Mouse (Mus musculus): ENCODE measurements at regions not wholly inside any gene's neighbourhood (a gene's known extent, or its start where the extent isn't known, plus 50 kb on each side); places are given as distances from the start of the nearest gene placed in this dataset.

- Histone ChIP-seq H3K27ac (ENCODE audit: low read depth) (no peak overlapping the region), H3K36me3 (replicated peaks; ENCODE audit: control insufficient read depth, insufficient read depth, low read length) (no peaks in the 10 kb centered on the region), H3K9me3 (replicated peaks; ENCODE audit: control insufficient read depth, low read length) (no peaks in the 10 kb centered on the region), H3K9ac (replicated peaks; ENCODE audit: low read depth, low read length) (no peak overlapping the region), H3K4me2 (ENCODE audit: low read depth, low read length) (no peak overlapping the region), H3K4me3 (ENCODE audit: low read depth, low read length) (no peak overlapping the region), H3K4me1 (ENCODE audit: control insufficient read depth, insufficient read depth) (no peaks in the 10 kb centered on the region), H3K27me3 (ENCODE audit: control insufficient read depth, insufficient read depth, low read length) (no peaks in the 10 kb centered on the region)
- 81% methylated on average over 1 of the region's 1 CpGs for WGBS
- ATAC-seq (ENCODE audit: insufficient read depth, low read depth), result no peak
- no peak for TF ChIP-seq EP300 (IDR thresholded peaks at IDR 0.05; ENCODE audit: low read depth)
- no peak for TF ChIP-seq CTCF (IDR thresholded peaks at IDR 0.05; ENCODE audit: low read depth)
- no peak for DNase-seq (ENCODE audit: low spot score)
These were observed 356.5 kb downstream of the Dnah5 start for GRCm38 (mm10) chr15:28560035-28560434.

GRCm38 (mm10) chr15:28595294-28595693, 391.7 kb downstream of the Dnah5 start:
- no peak for ATAC-seq (ENCODE audit: insufficient read depth, low read depth)
- TF ChIP-seq EP300 (IDR thresholded peaks at IDR 0.05; ENCODE audit: low read depth) (no peak), CTCF (IDR thresholded peaks at IDR 0.05; ENCODE audit: low read depth) (no peak)
- Histone ChIP-seq H3K4me1 (ENCODE audit: control insufficient read depth, insufficient read depth) (no peaks in the 10 kb centered on the region), H3K4me3 (ENCODE audit: low read depth, low read length) (no peak overlapping the region), H3K27me3 (ENCODE audit: control insufficient read depth, insufficient read depth, low read length) (no peaks in the 10 kb centered on the region), H3K9ac (replicated peaks; ENCODE audit: low read depth, low read length) (no peak overlapping the region), H3K27ac (ENCODE audit: low read depth) (no peak overlapping the region), H3K4me2 (ENCODE audit: low read depth, low read length) (no peak overlapping the region), H3K9me3 (replicated peaks; ENCODE audit: control insufficient read depth, low read length) (no peaks in the 10 kb centered on the region), H3K36me3 (replicated peaks; ENCODE audit: control insufficient read depth, insufficient read depth, low read length) (no peaks in the 10 kb centered on the region)
- no peak for DNase-seq (ENCODE audit: low spot score)

GRCm38 (mm10) chr15:28595725-28596124, 392.2 kb downstream of the Dnah5 start:
- no peak for DNase-seq (ENCODE audit: low spot score)
- ATAC-seq (ENCODE audit: insufficient read depth, low read depth), result no peak

DNA sequence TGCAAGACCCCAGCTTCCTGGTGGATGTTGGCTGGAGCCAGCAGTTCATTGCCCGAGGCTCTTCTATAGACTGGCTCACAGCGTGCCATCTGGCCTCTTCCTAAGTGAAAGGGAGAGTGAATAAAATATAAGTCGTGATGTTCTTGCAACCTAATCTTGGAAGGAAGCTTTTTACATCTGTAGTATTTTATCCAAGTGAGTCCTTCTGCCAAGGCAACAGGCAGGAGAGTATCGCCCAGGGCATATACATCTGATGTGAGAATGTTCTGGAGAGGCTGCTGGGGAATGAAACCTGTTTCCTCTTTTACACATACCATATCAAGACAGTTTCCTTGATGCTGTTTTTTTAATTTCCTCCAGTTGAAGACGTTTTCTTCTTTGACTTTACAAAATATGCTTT, 396.6 kb downstream of the Dnah5 start:
- Histone ChIP-seq H3K36me3 (replicated peaks; ENCODE audit: control insufficient read depth, insufficient read depth, low read length) (no peaks in the 10 kb centered on the region), H3K4me3 (ENCODE audit: low read depth, low read length) (no peak overlapping the region), H3K9ac (replicated peaks; ENCODE audit: low read depth, low read length) (no peak overlapping the region), H3K4me1 (ENCODE audit: control insufficient read depth, insufficient read depth) (no peaks in the 10 kb centered on the region), H3K4me2 (ENCODE audit: low read depth, low read length) (no peak overlapping the region), H3K27ac (ENCODE audit: low read depth) (no peak overlapping the region), H3K9me3 (replicated peaks; ENCODE audit: control insufficient read depth, low read length) (no peaks in the 10 kb centered on the region), H3K27me3 (ENCODE audit: control insufficient read depth, insufficient read depth, low read length) (no peaks in the 10 kb centered on the region)
- TF ChIP-seq EP300 (IDR thresholded peaks at IDR 0.05; ENCODE audit: low read depth) (no peak), CTCF (IDR thresholded peaks at IDR 0.05; ENCODE audit: low read depth) (no peak)
- 45% methylated on average over 5 of the region's 5 CpGs for WGBS
- no peak for ATAC-seq (ENCODE audit: insufficient read depth, low read depth)
- DNase-seq (ENCODE audit: low spot score), result no peak

More at GRCm38 (mm10) chr15:28595725-28596124, 392.2 kb downstream of the Dnah5 start:
- no peaks in the 10 kb centered on the region for H3K9me3 ChIP-seq (replicated peaks; ENCODE audit: control insufficient read depth, low read length)
- no peak for TF ChIP-seq CTCF (IDR thresholded peaks at IDR 0.05; ENCODE audit: low read depth)
- no peak for TF ChIP-seq EP300 (IDR thresholded peaks at IDR 0.05; ENCODE audit: low read depth)
- H3K27me3 ChIP-seq (ENCODE audit: control insufficient read depth, insufficient read depth, low read length), result no peaks in the 10 kb centered on the region
- WGBS, result 64% methylated on average over 4 of the region's 4 CpGs
- H3K9ac ChIP-seq (replicated peaks; ENCODE audit: low read depth, low read length), result no peak overlapping the region
- H3K27ac ChIP-seq (ENCODE audit: low read depth), result no peak overlapping the region
- H3K36me3 ChIP-seq (replicated peaks; ENCODE audit: control insufficient read depth, insufficient read depth, low read length), result no peaks in the 10 kb centered on the region
- H3K4me2 ChIP-seq (ENCODE audit: low read depth, low read length), result no peak overlapping the region
- H3K4me1 ChIP-seq (ENCODE audit: control insufficient read depth, insufficient read depth), result no peaks in the 10 kb centered on the region
- no peak overlapping the region for H3K4me3 ChIP-seq (ENCODE audit: low read depth, low read length)

DNA sequence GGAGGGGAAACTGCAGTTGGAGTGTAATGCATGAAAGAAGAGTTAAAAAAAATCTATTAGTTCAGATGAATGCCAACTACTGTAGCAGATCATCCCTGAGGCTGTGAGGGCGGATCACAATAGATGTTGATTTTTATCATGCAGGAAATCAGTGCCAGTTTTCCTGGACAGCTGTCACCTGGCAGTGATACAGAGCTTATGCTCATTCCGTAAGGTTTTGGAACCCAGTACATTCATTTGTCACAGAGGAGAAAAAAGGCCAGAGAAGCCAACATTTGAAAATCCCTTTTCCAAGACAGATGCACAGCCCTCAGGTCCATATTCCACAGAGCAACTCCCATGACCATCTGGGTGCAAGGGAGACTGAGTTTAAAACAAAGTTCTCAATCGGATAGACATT, 412.1 kb downstream of the Dnah5 start:
- Histone ChIP-seq H3K4me3 (ENCODE audit: low read depth, low read length) (no peak overlapping the region), H3K9ac (replicated peaks; ENCODE audit: low read depth, low read length) (no peak overlapping the region), H3K27ac (ENCODE audit: low read depth) (no peak overlapping the region), H3K4me2 (ENCODE audit: low read depth, low read length) (no peak overlapping the region), H3K27me3 (ENCODE audit: control insufficient read depth, insufficient read depth, low read length) (no peaks in the 10 kb centered on the region), H3K9me3 (replicated peaks; ENCODE audit: control insufficient read depth, low read length) (no peaks in the 10 kb centered on the region), H3K36me3 (replicated peaks; ENCODE audit: control insufficient read depth, insufficient read depth, low read length) (no peaks in the 10 kb centered on the region), H3K4me1 (ENCODE audit: control insufficient read depth, insufficient read depth) (no peaks in the 10 kb centered on the region)
- 72% methylated on average over 3 of the region's 3 CpGs for WGBS
- ATAC-seq (ENCODE audit: insufficient read depth, low read depth) (no peak), DNase-seq (ENCODE audit: low spot score) (no peak)
- TF ChIP-seq CTCF (IDR thresholded peaks at IDR 0.05; ENCODE audit: low read depth), result no peak
- TF ChIP-seq EP300 (IDR thresholded peaks at IDR 0.05; ENCODE audit: low read depth), result no peak

- WGBS, result 45% methylated on average over 3 of the region's 3 CpGs
- Histone ChIP-seq H3K9ac (replicated peaks; ENCODE audit: low read depth, low read length) (no peak overlapping the region), H3K9me3 (replicated peaks; ENCODE audit: control insufficient read depth, low read length) (no peaks in the 10 kb centered on the region), H3K4me2 (ENCODE audit: low read depth, low read length) (no peak overlapping the region), H3K36me3 (replicated peaks; ENCODE audit: control insufficient read depth, insufficient read depth, low read length) (no peaks in the 10 kb centered on the region), H3K4me1 (ENCODE audit: control insufficient read depth, insufficient read depth) (no peaks in the 10 kb centered on the region), H3K27me3 (ENCODE audit: control insufficient read depth, insufficient read depth, low read length) (no peaks in the 10 kb centered on the region), H3K4me3 (ENCODE audit: low read depth, low read length) (no peak overlapping the region), H3K27ac (ENCODE audit: low read depth) (no peak overlapping the region)
- no peak for ATAC-seq (ENCODE audit: insufficient read depth, low read depth)
- TF ChIP-seq EP300 (IDR thresholded peaks at IDR 0.05; ENCODE audit: low read depth), result no peak
- no peak for TF ChIP-seq CTCF (IDR thresholded peaks at IDR 0.05; ENCODE audit: low read depth)
- no peak for DNase-seq (ENCODE audit: low spot score)
These were observed 436.8 kb downstream of the Dnah5 start for GRCm38 (mm10) chr15:28640349-28640748.
